Mouse (Mus musculus) neural tube, embryonic 11.5 days (tissue): Measurements from ENCODE around the gene Bhlhe40. TPM values are rescaled to one million over a fixed set of nuclear protein-coding genes. Genes with fewer than 3 reads are reported as not detected.

Experiments
- ATAC-seq: fragments of 200-750 bp; cut with Nextera tagmentation; 2 replicates; pipeline ENCODE4 v1.8.0; 2017; ENCODE audit warnings: moderate number of reproducible peaks, mild to moderate bottlenecking, moderate TSS enrichment, moderate library complexity; ENCODE audit not compliant: insufficient read depth, low FRiP score, low TSS enrichment
- DNase-seq: peaks from one replicate; pipeline ENCODE4 v3.0.0-alpha.2; 2015; ENCODE audit warnings: low spot score
- H3K27ac ChIP-seq: fragments of 300-500 bp; sonication (generic); 2 replicates; pipeline ENCODE4 v1.5.1; 2014; ENCODE audit warnings: low read depth, mild to moderate bottlenecking, low read length
- H3K27me3 ChIP-seq: fragments of 300-500 bp; sonication (generic); 2 replicates; pipeline ENCODE4 v1.6.1; 2014; ENCODE audit warnings: mild to moderate bottlenecking, low read length, mixed read lengths; ENCODE audit not compliant: control insufficient read depth, insufficient read depth
- H3K36me3 ChIP-seq: fragments of 300-500 bp; sonication (generic); 2 replicates; pipeline ENCODE4 v1.6.1; 2014; ENCODE audit warnings: mild to moderate bottlenecking, low read length, moderate library complexity, mixed read lengths; ENCODE audit not compliant: control insufficient read depth, insufficient read depth
- H3K4me1 ChIP-seq: fragments of 300-500 bp; sonication (generic); 2 replicates; pipeline ENCODE4 v1.6.1; 2014; ENCODE audit warnings: low read length, mixed read lengths; ENCODE audit not compliant: control insufficient read depth, insufficient read depth
- H3K4me2 ChIP-seq: fragments of 300-500 bp; sonication (generic); 2 replicates; pipeline ENCODE4 v1.6.1; 2014; ENCODE audit warnings: low read depth, mild to moderate bottlenecking, moderate library complexity
- H3K4me3 ChIP-seq: fragments of 300-500 bp; sonication (generic); 2 replicates; pipeline ENCODE4 v1.5.1; 2014; ENCODE audit warnings: low read depth, low read length
- H3K9ac ChIP-seq: fragments of 300-500 bp; sonication (generic); 2 replicates; pipeline ENCODE4 v1.6.1; 2014; ENCODE audit warnings: mild to moderate bottlenecking, low read length
- H3K9me3 ChIP-seq: fragments of 300-500 bp; sonication (generic); 2 replicates; pipeline ENCODE4 v1.6.1; 2016; ENCODE audit warnings: low read length; ENCODE audit not compliant: control insufficient read depth
- WGBS: fragments of 180-500 bp; shearing (Covaris S2); extraction: QIAGEN DNeasy Blood & Tissue Kit; methylation state at CpG from one replicate; pipeline ENCODE4 v1.1.7; 2014; 5-methylcytosine and 5-hydroxymethylcytosine counted together
- polyA plus RNA-seq: library from polyadenylated mRNA; unstranded; fragments of >200 nt; fragmentation: Nextera tagmentation; extraction: Ambion mirVana; gene quantifications from 2 replicates; pipeline ENCODE4 v1.2.1, GENCODE M21; 2014

Bhlhe40 gene
- polyA plus RNA-seq, 1 experiment from 2014 or later = 3.7 TPM

GRCm38 (mm10) chr6:108660878-108661389 is 505 bp downstream of the Bhlhe40 start:
- Histone ChIP-seq H3K4me3 (peak overlapping the region; percentile 58), H3K4me2 (peak overlapping the region; percentile 92), H3K27me3 (peaks cover 10% of the 10 kb centered on the region), H3K4me1 (peaks cover 6% of the 10 kb centered on the region; the same call in 1 of the 2 replicates), H3K36me3 (no peaks in the 10 kb centered on the region), H3K9me3 (no peaks in the 10 kb centered on the region), H3K9ac (peak overlapping the region; percentile 32), H3K27ac (no peak overlapping the region)
- under 1% methylated on average over 18 of the region's 18 CpGs for WGBS
- ATAC-seq = no peak; the same call in 1 of the 2 replicates
- peak; percentile 46 for DNase-seq

GRCm38 (mm10) chr6:108661412-108661811 is 983 bp downstream of the Bhlhe40 start:
- Histone ChIP-seq H3K9me3 (no peaks in the 10 kb centered on the region), H3K9ac (no peak overlapping the region), H3K4me3 (peak overlapping the region; percentile 58), H3K4me1 (peaks cover 6% of the 10 kb centered on the region; the same call in 1 of the 2 replicates), H3K27ac (no peak overlapping the region), H3K4me2 (peak overlapping the region; percentile 92), H3K27me3 (peaks cover 10% of the 10 kb centered on the region), H3K36me3 (no peaks in the 10 kb centered on the region)
- ATAC-seq (no peak), DNase-seq (peak; percentile 82)
- under 1% methylated on average over 17 of the region's 17 CpGs for WGBS

GRCm38 (mm10) chr6:108661890-108662289 is 1.5 kb downstream of the Bhlhe40 start:
- no peak overlapping the region for H3K4me2 ChIP-seq
- no peak overlapping the region for H3K4me3 ChIP-seq
- WGBS = 54% methylated on average over 6 of the region's 6 CpGs
- ATAC-seq = no peak
- no peak overlapping the region for H3K27ac ChIP-seq
- peaks cover 10% of the 10 kb centered on the region for H3K27me3 ChIP-seq
- H3K4me1 ChIP-seq = peaks cover 6% of the 10 kb centered on the region; the same call in 1 of the 2 replicates
- H3K9ac ChIP-seq = no peak overlapping the region
- H3K9me3 ChIP-seq = no peaks in the 10 kb centered on the region
- no peak for DNase-seq
- no peaks in the 10 kb centered on the region for H3K36me3 ChIP-seq

- Histone ChIP-seq H3K4me1 (peaks cover 7% of the 10 kb centered on the region; the same call in 1 of the 2 replicates), H3K4me2 (no peak overlapping the region), H3K36me3 (no peaks in the 10 kb centered on the region), H3K27me3 (peaks cover 12% of the 10 kb centered on the region), H3K4me3 (no peak overlapping the region), H3K9me3 (no peaks in the 10 kb centered on the region), H3K9ac (no peak overlapping the region), H3K27ac (no peak overlapping the region)
- no peak for ATAC-seq
- DNase-seq = no peak
- WGBS = 62% methylated on average over 15 of the region's 15 CpGs
These were observed 2.1 kb downstream of the Bhlhe40 start for GRCm38 (mm10) chr6:108662314-108663240.

- Histone ChIP-seq H3K4me1 (peaks cover 9% of the 10 kb centered on the region), H3K4me3 (no peak overlapping the region), H3K9me3 (no peaks in the 10 kb centered on the region), H3K9ac (no peak overlapping the region), H3K27me3 (peaks cover 9% of the 10 kb centered on the region), H3K36me3 (no peaks in the 10 kb centered on the region), H3K27ac (no peak overlapping the region), H3K4me2 (no peak overlapping the region)
- ATAC-seq (no peak), DNase-seq (no peak)
- 88% methylated on average over 8 of the region's 8 CpGs for WGBS
These were observed 3.1 kb downstream of the Bhlhe40 start for GRCm38 (mm10) chr6:108663241-108664194.

- ATAC-seq (no peak), DNase-seq (no peak)
- Histone ChIP-seq H3K9ac (no peak overlapping the region), H3K4me2 (no peak overlapping the region), H3K27me3 (peaks cover 9% of the 10 kb centered on the region), H3K27ac (no peak overlapping the region), H3K36me3 (no peaks in the 10 kb centered on the region), H3K9me3 (no peaks in the 10 kb centered on the region), H3K4me3 (no peak overlapping the region), H3K4me1 (peaks cover 8% of the 10 kb centered on the region; the same call in 1 of the 2 replicates)
- 85% methylated on average over 24 of the region's 24 CpGs for WGBS
These were observed 4.2 kb downstream of the Bhlhe40 start for GRCm38 (mm10) chr6:108664533-108665150.

- Histone ChIP-seq H3K27ac (no peak overlapping the region), H3K4me2 (no peak overlapping the region), H3K4me3 (no peak overlapping the region), H3K9ac (no peak overlapping the region), H3K36me3 (no peaks in the 10 kb centered on the region), H3K9me3 (no peaks in the 10 kb centered on the region), H3K27me3 (peaks cover 9% of the 10 kb centered on the region), H3K4me1 (peaks cover 8% of the 10 kb centered on the region; the same call in 1 of the 2 replicates)
- ATAC-seq = no peak
- 79% methylated on average over 5 of the region's 5 CpGs for WGBS
- DNase-seq = no peak
These were observed 5.2 kb downstream of the Bhlhe40 start for GRCm38 (mm10) chr6:108665587-108665986.
